Mouse (Mus musculus) limb, embryonic 15.5 days (tissue): ENCODE measurements around the gene Cd19. TPM values are rescaled to one million over a fixed set of nuclear protein-coding genes. Genes with fewer than 3 reads are reported as not detected.

Experiments used
- ATAC-seq: fragments of 200-750 bp; cut with Nextera tagmentation; 2 replicates; pipeline ENCODE4 v1.8.0; 2017; ENCODE audit warnings: low read depth, moderate TSS enrichment; ENCODE audit not compliant: insufficient number of reproducible peaks, low FRiP score, low TSS enrichment
- H3K27ac ChIP-seq: fragments of 300-500 bp; sonication (generic); 2 replicates; pipeline ENCODE4 v1.5.1; 2015; ENCODE audit warnings: moderate library complexity, mild to moderate bottlenecking, inconsistent platforms
- H3K27me3 ChIP-seq: fragments of 300-500 bp; sonication (generic); 2 replicates; pipeline ENCODE4 v1.6.1; 2015; ENCODE audit warnings: inconsistent platforms
- H3K36me3 ChIP-seq: fragments of 300-500 bp; sonication (generic); 2 replicates; pipeline ENCODE4 v1.6.1; 2015; ENCODE audit warnings: inconsistent platforms
- H3K4me1 ChIP-seq: fragments of 300-500 bp; sonication (generic); 2 replicates; pipeline ENCODE4 v1.6.1; 2015; ENCODE audit warnings: inconsistent platforms
- H3K4me2 ChIP-seq: fragments of 300-500 bp; sonication (generic); 2 replicates; pipeline ENCODE4 v1.6.1; 2015; ENCODE audit warnings: mild to moderate bottlenecking, inconsistent platforms
- H3K4me3 ChIP-seq: fragments of 300-500 bp; sonication (generic); 2 replicates; pipeline ENCODE4 v1.5.1; 2015; ENCODE audit warnings: mild to moderate bottlenecking, inconsistent platforms
- H3K9ac ChIP-seq: fragments of 300-500 bp; sonication (generic); 2 replicates; pipeline ENCODE4 v1.6.1; 2015; ENCODE audit warnings: inconsistent platforms
- H3K9me3 ChIP-seq: fragments of 300-500 bp; sonication (generic); 2 replicates; pipeline ENCODE4 v1.6.1; 2016; ENCODE audit warnings: inconsistent platforms
- WGBS: fragments of 180-500 bp; shearing (Covaris S2); methylation state at CpG from one replicate; pipeline ENCODE4 v1.1.7; 2015; 5-methylcytosine and 5-hydroxymethylcytosine counted together
- polyA plus RNA-seq: library from polyadenylated mRNA; unstranded; fragments of >200 nt; fragmentation: Nextera tagmentation; extraction: Ambion mirVana; gene quantifications from 2 replicates; pipeline ENCODE4 v1.2.1, GENCODE M21; 2015

Gene Cd19
- polyA plus RNA-seq, 1 experiment from 2014 or later: 0.13 TPM

DNA sequence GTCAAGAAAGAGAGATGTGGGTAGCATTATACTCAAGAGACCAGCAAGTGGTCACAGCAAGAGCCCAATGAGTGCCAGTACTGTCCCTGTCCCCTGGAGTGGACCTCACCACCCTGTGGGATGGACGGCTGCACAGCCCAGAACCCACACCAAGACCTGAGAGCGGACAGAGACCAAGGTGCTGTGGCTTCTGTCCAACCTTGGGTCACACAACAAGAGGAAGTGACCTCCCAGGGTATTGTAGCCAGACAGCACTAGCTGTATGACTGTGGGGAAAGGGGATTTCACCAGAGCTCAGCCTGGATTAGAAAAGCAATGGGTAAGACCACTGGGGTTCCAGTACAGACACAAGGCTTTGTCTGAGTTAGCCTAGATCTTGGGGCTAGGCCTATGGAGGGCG, 37.6 kb upstream of the Cd19 start:
- H3K9ac ChIP-seq: no peak overlapping the region
- H3K9me3 ChIP-seq: no peaks in the 10 kb centered on the region
- ATAC-seq: no peak
- 89% methylated on average over 3 of the region's 3 CpGs for WGBS
- no peak overlapping the region for H3K27ac ChIP-seq
- H3K27me3 ChIP-seq: no peaks in the 10 kb centered on the region
- no peaks in the 10 kb centered on the region for H3K4me1 ChIP-seq
- peaks cover 17% of the 10 kb centered on the region for H3K36me3 ChIP-seq
- H3K4me2 ChIP-seq: no peak overlapping the region
- no peak overlapping the region for H3K4me3 ChIP-seq

- peaks cover 33% of the 10 kb centered on the region for H3K36me3 ChIP-seq
- no peak for ATAC-seq
- no peak overlapping the region for H3K27ac ChIP-seq
- no peaks in the 10 kb centered on the region for H3K27me3 ChIP-seq
- no peak overlapping the region for H3K4me3 ChIP-seq
- no peak overlapping the region for H3K4me2 ChIP-seq
- H3K9me3 ChIP-seq: no peaks in the 10 kb centered on the region
- H3K9ac ChIP-seq: no peak overlapping the region
- 88% methylated on average over 6 of the region's 6 CpGs for WGBS
- H3K4me1 ChIP-seq: no peaks in the 10 kb centered on the region
These were observed 36.0 kb upstream of the Cd19 start for GRCm38 (mm10) chr7:126450641-126451040.

DNA sequence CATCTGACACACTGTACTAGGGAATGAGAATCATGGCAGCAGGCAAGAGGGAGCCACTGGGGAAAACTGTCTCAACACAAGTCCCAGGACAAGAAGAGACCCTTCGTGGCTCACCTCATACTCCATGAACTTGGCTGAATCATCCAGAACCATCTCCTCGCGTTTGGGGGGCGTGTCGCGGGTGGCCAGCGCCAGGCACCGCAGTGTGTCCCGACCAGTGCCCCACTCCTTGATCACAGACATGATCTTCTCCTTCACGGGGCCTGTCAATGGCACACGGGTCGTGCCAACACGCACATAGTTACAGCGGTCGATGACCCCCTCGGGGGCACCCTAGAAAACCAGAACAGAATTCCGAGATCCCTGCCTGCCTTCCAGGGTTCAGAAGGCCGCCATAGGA, 35.3 kb upstream of the Cd19 start:
- Histone ChIP-seq H3K4me2 (no peak overlapping the region), H3K9me3 (no peaks in the 10 kb centered on the region), H3K4me1 (no peaks in the 10 kb centered on the region), H3K9ac (no peak overlapping the region), H3K4me3 (no peak overlapping the region), H3K36me3 (peaks cover 40% of the 10 kb centered on the region), H3K27ac (no peak overlapping the region), H3K27me3 (no peaks in the 10 kb centered on the region)
- no peak for ATAC-seq
- WGBS: 92% methylated on average over 18 of the region's 18 CpGs

- Histone ChIP-seq H3K27me3 (no peaks in the 10 kb centered on the region), H3K4me3 (no peak overlapping the region), H3K36me3 (peaks cover 51% of the 10 kb centered on the region), H3K27ac (no peak overlapping the region), H3K4me2 (no peak overlapping the region), H3K9me3 (no peaks in the 10 kb centered on the region), H3K9ac (no peak overlapping the region), H3K4me1 (no peaks in the 10 kb centered on the region)
- 86% methylated on average over 19 of the region's 19 CpGs for WGBS
- no peak for ATAC-seq
These were observed 33.8 kb upstream of the Cd19 start for GRCm38 (mm10) chr7:126448481-126448880.

DNA sequence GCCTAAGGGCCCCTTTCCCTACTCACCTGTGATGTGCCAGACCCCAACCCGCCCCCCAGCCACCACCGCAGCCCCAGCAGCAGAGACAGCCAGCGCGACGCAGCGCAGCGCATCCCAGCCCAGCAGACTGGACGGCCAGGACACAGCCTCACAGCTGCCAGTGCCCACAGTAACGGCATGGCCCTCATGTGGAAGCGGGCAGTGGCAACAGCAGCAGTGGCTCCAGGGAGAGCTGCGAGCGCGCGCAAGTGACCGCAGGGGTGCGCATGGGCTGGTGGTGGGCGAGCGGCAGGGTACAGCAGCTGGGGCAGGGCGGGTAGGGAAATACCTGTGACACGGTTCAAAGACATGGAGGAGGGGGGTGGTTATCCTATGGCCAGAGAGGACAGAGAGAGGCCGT, 31.5 kb upstream of the Cd19 start:
- Histone ChIP-seq H3K4me1 (no peaks in the 10 kb centered on the region), H3K4me3 (no peak overlapping the region), H3K36me3 (peaks cover 69% of the 10 kb centered on the region), H3K9me3 (no peaks in the 10 kb centered on the region), H3K27ac (no peak overlapping the region), H3K4me2 (no peak overlapping the region), H3K27me3 (no peaks in the 10 kb centered on the region), H3K9ac (no peak overlapping the region)
- ATAC-seq: no peak
- 91% methylated on average over 21 of the region's 21 CpGs for WGBS

DNA sequence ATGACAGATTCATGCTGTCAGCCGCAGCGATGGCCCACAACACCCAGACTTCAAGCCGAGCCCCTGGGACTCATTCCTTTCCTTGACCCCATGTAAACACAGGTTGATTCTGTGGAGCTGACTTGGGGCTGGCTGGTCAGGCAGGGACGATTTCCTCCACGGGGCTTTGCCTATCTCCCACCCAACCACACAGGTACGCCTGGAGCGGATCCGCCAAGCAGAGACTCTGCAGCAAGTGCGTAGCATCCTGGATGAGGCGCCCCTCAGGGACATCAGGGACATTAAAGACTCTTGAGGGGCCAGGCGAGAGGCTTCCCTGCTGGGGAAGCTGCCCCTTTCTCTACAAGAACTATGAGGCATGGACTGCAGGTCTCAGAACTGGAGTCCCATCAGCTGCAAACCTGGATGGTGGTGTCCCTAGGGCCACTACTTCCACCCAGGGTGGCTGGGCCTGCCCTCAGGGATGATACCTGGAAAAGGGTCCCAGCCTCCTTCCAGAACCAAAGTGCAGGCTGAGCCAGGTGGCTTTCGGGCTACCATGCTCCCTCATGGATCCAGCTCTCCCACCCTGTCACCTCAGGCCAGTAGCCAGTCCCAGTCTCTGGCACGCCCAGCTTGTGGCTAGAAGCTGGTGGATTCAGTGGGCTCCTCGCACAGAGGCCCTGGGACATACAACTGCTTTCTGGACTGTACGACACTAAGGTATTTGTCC, 30.6 kb upstream of the Cd19 start:
- Histone ChIP-seq H3K4me2 (no peak overlapping the region), H3K9ac (no peak overlapping the region), H3K27ac (no peak overlapping the region), H3K4me3 (no peak overlapping the region), H3K9me3 (no peaks in the 10 kb centered on the region), H3K4me1 (no peaks in the 10 kb centered on the region), H3K36me3 (peaks cover 75% of the 10 kb centered on the region), H3K27me3 (no peaks in the 10 kb centered on the region)
- ATAC-seq: no peak
- WGBS: 95% methylated on average over 15 of the region's 15 CpGs

- Histone ChIP-seq H3K9ac (no peak overlapping the region), H3K9me3 (no peaks in the 10 kb centered on the region), H3K4me3 (no peak overlapping the region), H3K27me3 (no peaks in the 10 kb centered on the region), H3K4me2 (no peak overlapping the region), H3K4me1 (no peaks in the 10 kb centered on the region), H3K27ac (no peak overlapping the region), H3K36me3 (peaks cover 80% of the 10 kb centered on the region)
- whole genome bisulfite sequencing: 91% methylated on average over 9 of the region's 9 CpGs
- no peak for ATAC-seq
These were observed 29.8 kb upstream of the Cd19 start for GRCm38 (mm10) chr7:126444536-126444935.

DNA sequence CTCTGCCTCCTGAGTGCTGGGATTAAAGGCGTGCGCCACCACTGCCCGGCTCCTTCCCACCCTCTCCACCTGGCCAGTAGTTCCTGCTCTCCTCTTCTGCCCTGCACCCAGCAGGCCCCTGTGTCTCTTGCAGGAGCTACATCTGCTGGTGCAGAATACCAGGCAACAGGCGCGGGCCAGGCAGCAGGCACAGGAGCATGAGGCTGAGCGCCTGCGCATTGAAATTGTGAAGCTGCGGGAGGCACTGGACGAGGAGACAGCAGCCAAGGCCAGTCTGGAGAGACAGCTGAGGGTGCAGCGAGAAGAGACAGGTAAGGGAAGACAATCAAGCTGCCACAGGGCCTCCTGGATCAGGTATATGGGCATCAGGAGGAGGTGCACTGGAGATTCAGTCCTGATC, 29.3 kb upstream of the Cd19 start:
- Histone ChIP-seq H3K4me1 (no peaks in the 10 kb centered on the region), H3K9me3 (no peaks in the 10 kb centered on the region), H3K27ac (no peak overlapping the region), H3K27me3 (no peaks in the 10 kb centered on the region), H3K36me3 (peaks cover 80% of the 10 kb centered on the region), H3K9ac (no peak overlapping the region), H3K4me3 (no peak overlapping the region), H3K4me2 (no peak overlapping the region)
- ATAC-seq: no peak
- 92% methylated on average over 10 of the region's 10 CpGs for WGBS

DNA sequence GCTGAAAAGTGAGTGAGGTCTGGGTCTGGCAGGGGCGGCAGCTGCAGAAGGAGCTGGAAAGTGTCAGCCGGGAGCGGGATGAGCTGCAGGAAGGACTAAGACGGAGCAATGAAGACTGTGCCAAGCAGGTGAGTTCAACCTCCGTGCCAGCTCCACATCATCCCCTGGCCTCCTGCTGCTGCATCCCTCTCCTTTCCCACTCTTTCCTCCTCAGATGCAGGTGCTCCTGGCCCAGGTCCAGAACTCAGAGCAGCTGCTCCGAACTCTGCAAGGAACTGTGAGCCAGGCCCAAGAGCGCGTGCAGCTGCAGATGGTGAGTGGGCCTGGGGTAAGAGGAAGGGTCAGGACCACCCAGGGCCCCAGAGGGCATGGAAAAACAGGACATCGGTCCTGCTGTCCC, 25.4 kb upstream of the Cd19 start:
- 64% methylated on average over 9 of the region's 9 CpGs for WGBS
- no peak overlapping the region for H3K4me3 ChIP-seq
- H3K9me3 ChIP-seq: no peaks in the 10 kb centered on the region
- ATAC-seq: no peak
- no peak overlapping the region for H3K27ac ChIP-seq
- no peak overlapping the region for H3K9ac ChIP-seq
- H3K4me2 ChIP-seq: no peak overlapping the region
- no peaks in the 10 kb centered on the region for H3K27me3 ChIP-seq
- H3K4me1 ChIP-seq: no peaks in the 10 kb centered on the region
- H3K36me3 ChIP-seq: peaks cover 60% of the 10 kb centered on the region

- H3K4me3 ChIP-seq: no peak overlapping the region
- H3K4me1 ChIP-seq: no peaks in the 10 kb centered on the region
- H3K27ac ChIP-seq: no peak overlapping the region
- H3K9ac ChIP-seq: no peak overlapping the region
- H3K36me3 ChIP-seq: peaks cover 59% of the 10 kb centered on the region
- H3K9me3 ChIP-seq: no peaks in the 10 kb centered on the region
- 23% methylated on average over 8 of the region's 8 CpGs for WGBS
- H3K4me2 ChIP-seq: no peak overlapping the region
- ATAC-seq: no peak
- H3K27me3 ChIP-seq: no peaks in the 10 kb centered on the region
These were observed 22.2 kb upstream of the Cd19 start for GRCm38 (mm10) chr7:126436851-126437250.

- Histone ChIP-seq H3K9me3 (no peaks in the 10 kb centered on the region), H3K4me2 (no peak overlapping the region), H3K27me3 (no peaks in the 10 kb centered on the region), H3K9ac (no peak overlapping the region), H3K4me1 (no peaks in the 10 kb centered on the region), H3K27ac (no peak overlapping the region), H3K4me3 (no peak overlapping the region), H3K36me3 (peaks cover 57% of the 10 kb centered on the region)
- ATAC-seq: no peak
- 89% methylated on average over 3 of the region's 3 CpGs for WGBS
These were observed 21.1 kb upstream of the Cd19 start for GRCm38 (mm10) chr7:126435801-126436200.

DNA sequence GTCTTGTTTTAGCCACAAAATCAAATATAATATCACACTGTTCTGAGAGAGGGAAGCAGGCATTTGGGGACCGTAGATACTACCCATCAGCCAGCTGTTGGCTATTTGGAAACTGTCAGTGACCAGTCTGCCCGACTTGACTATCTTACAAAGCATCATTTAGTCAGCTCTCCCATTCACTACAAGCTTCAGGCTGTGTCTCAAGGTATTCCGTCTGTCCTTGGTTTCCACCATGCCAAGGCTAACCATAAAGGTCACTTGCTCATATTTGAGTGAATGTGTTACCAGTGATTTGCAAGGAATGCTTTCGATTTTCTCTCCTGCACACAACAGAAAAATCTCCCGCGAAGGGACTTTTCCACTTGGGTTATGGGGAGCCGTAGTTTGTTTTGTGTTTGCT, 20.0 kb upstream of the Cd19 start:
- WGBS: 84% methylated on average over 7 of the region's 7 CpGs
- H3K4me2 ChIP-seq: no peak overlapping the region
- no peak overlapping the region for H3K4me3 ChIP-seq
- no peaks in the 10 kb centered on the region for H3K9me3 ChIP-seq
- no peaks in the 10 kb centered on the region for H3K27me3 ChIP-seq
- H3K36me3 ChIP-seq: peaks cover 49% of the 10 kb centered on the region
- no peak for ATAC-seq
- H3K9ac ChIP-seq: no peak overlapping the region
- no peak overlapping the region for H3K27ac ChIP-seq
- H3K4me1 ChIP-seq: peaks cover 5% of the 10 kb centered on the region

DNA sequence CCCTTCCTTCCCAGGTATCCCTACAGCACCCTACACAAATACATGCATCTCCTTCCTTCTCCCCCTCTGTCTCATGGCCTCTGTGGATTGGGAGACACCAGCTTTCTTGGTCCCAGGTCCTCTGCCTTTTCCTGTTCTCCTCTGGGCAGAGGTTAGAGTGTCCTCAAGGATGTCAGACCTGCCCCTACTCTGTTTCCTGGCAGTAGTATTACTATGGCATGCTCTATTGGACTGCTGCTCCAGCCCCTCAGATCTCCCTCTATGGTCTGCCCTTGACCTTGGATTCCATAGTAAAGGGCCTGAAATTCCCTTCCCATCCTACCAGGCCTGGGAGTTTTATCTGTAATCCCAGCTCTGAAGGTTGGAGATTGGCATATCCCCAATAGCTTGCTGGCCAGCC, 15.5 kb upstream of the Cd19 start:
- no peak overlapping the region for H3K9ac ChIP-seq
- no peak for ATAC-seq
- H3K27me3 ChIP-seq: no peaks in the 10 kb centered on the region
- H3K4me3 ChIP-seq: no peak overlapping the region
- H3K4me2 ChIP-seq: no peak overlapping the region
- peaks cover 30% of the 10 kb centered on the region for H3K36me3 ChIP-seq
- H3K27ac ChIP-seq: no peak overlapping the region
- no peaks in the 10 kb centered on the region for H3K9me3 ChIP-seq
- H3K4me1 ChIP-seq: peaks cover 19% of the 10 kb centered on the region
